Mouse (Mus musculus): ENCODE results near the gene Dck. TPM values are rescaled to one million over a fixed set of nuclear protein-coding genes. Genes with fewer than 3 reads are reported as not detected.
A peak's percentile ranks its signal among the peaks of the same experiment; 100 is the strongest.
"Not testable (repeated sequence)": the region's sequence is repeated elsewhere in the genome, so short reads cannot be mapped to it uniquely, and the experiment has no call there.

The Dck gene
- polyA plus RNA-seq (2015; fragmentation: Nextera tagmentation; extraction: Ambion mirVana), result 36.0 and 37.6 TPM in 2 replicates

DNA sequence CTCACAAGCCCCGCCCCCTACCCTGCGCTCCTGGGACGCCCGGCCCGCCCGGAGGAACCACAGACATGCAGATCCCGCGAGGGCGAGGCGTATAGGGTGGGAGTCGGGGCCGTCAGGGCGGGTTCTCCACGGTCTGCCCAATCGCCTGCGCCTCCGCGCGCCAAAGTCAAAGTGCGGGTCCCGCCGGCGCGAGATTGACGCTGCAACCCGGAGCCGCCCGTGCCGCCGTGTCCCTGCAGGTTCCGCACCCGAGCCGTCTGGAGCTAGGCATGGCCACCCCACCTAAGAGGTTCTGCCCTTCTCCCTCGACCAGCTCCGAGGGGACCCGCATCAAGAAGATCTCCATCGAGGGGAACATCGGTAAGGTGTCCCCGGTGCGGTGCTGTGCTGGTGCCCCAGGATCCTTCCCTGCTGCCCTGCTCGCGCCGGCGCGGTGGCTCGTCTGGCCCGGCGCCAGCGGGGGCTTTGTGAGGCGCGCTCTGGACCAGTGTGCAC lies at the start of gene Dck:
Dck (plus strand) TSS at position 10 of the 495 bp plus-strand sequence.
- Histone ChIP-seq H3K27me3 (no peaks in the 10 kb centered on the region), H3K4me2 (peak within 1 kb of the TSS; percentile 57), H3K27ac (peak within 1 kb of the TSS; percentile 87), H3K4me3 (peak within 1 kb of the TSS; percentile 70), H3K4me1 (peaks cover 8% of the 10 kb centered on the region), H3K36me3 (peaks cover 6% of the 10 kb centered on the region), H3K9ac (peak within 1 kb of the TSS; percentile 64), H3K9me3 (no peaks in the 10 kb centered on the region)
- under 1% methylated on average over 51 of the region's 51 CpGs for WGBS
- peak; percentile 99 for ATAC-seq (ENCODE audit: insufficient number of reproducible peaks, low FRiP score, low TSS enrichment, low read depth)

DNA sequence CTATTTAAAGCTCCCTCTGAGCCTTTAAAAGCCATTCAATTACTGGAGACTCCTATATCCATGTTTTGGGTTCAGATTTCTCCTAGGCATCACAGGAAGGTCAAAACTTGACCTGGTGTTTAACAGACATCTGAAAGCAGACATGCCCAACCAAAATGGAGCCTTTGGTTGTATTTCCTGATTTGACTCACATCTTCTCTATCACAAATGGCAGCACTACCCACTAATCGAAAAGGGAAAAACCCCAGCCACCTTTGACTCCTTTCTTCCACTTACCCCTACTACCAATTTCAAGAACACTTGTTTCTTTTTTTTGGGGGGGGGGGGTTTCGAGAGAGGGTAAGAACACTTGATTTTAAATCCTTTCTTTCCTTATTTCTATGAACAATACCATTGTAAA lies 47.8 kb upstream of the Dck start:
- H3K27me3 ChIP-seq, result no peaks in the 10 kb centered on the region
- H3K4me3 ChIP-seq, result no peak overlapping the region
- 76% methylated on average over 2 of the region's 2 CpGs for WGBS
- no peak overlapping the region for H3K27ac ChIP-seq
- no peaks in the 10 kb centered on the region for H3K9me3 ChIP-seq
- no peak for ATAC-seq (ENCODE audit: insufficient number of reproducible peaks, low FRiP score, low TSS enrichment, low read depth)
- peaks cover 12% of the 10 kb centered on the region for H3K4me1 ChIP-seq
- H3K4me2 ChIP-seq, result no peak overlapping the region
- no peak overlapping the region for H3K9ac ChIP-seq
- no peaks in the 10 kb centered on the region for H3K36me3 ChIP-seq

DNA sequence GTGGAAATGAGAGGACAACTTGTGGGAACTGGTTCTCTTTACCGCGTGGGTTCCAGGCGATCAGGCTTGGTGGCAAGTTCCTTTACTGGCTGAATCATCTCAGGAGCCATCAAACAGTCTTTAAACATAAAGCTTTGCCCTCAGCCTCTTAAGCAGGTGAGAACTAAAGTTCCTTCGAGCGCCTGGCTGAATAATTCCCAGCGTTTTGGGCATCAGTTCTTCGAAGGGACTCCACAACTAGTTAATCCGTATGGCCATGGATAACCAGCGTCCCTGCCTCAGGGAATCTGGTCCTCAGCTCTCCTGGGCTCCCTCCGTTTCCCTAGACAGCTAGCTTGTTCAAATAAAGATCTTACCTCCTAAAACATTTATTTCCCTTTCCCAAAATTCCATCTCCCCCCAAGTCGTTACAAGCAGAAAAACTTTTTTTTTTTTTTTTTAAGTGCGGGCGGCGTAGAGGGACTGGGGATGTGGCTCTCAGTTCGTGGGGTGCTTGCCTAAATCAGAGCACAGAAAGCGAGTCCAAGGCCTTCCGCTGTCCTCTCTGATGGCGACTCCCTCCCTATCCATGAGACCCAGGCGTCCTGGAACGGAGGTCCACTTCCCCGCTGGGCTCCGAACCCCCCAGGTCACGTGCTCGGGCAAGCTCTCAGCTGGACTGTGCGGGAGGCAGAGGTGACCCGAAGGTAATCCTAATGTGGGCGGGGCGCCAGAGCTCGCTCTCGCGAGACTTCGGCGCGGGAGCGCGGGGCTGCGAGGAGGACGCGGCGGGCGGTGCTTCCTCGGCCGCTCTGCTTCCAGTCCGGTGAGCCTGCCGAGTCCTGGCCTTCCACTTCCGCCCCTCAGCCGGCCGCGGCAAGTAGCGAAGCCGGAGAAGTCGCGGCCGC lies 44.4 kb upstream of the Dck start, which contains the start of gene Mob1b:
Mob1b (plus strand) TSS at position 740 of the 887 bp plus-strand sequence.
- ATAC-seq (ENCODE audit: insufficient number of reproducible peaks, low FRiP score, low TSS enrichment, low read depth), result peak; percentile 96
- under 1% methylated on average over 52 of the region's 54 CpGs for WGBS
- Histone ChIP-seq H3K4me2 (peak within 1 kb of the TSS; percentile 83), H3K9me3 (no peaks in the 10 kb centered on the region), H3K4me3 (peak within 1 kb of the TSS; percentile 100), H3K36me3 (no peaks in the 10 kb centered on the region), H3K27ac (peak within 1 kb of the TSS; percentile 94), H3K27me3 (no peaks in the 10 kb centered on the region), H3K9ac (peak within 1 kb of the TSS; percentile 89), H3K4me1 (peaks cover 19% of the 10 kb centered on the region)

DNA sequence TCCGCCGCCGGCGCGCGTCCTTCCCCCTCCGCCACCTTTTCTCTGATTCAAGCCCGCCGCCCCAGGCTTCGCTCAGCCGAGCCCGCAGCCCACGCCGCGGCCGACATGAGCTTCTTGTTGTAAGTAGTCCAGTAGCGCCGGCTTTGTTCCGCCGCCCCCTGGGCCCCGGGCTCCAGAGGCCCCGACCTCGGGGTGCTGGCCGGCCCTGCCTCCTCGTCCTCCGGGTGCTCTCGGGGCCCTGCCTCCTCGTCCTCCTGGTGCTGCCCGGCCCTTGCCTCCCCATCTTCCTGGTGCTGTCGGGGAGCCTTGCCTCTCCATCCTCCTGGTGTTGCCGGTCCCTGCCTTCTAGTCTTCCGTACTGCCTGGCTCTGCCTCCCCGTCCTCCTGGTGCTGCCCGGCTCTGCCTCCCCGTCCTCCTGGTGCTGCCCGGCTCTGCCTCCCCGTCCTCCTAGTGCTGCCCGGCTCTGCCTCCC lies 43.8 kb upstream of the Dck start:
- Histone ChIP-seq H3K27ac (peak overlapping the region; percentile 94), H3K4me1 (peaks cover 19% of the 10 kb centered on the region), H3K27me3 (no peaks in the 10 kb centered on the region), H3K36me3 (no peaks in the 10 kb centered on the region), H3K9me3 (no peaks in the 10 kb centered on the region), H3K9ac (peak overlapping the region; percentile 89), H3K4me3 (peak overlapping the region; percentile 100), H3K4me2 (peak overlapping the region; percentile 83)
- under 1% methylated on average over 37 of the region's 38 CpGs for WGBS
- peak; percentile 60 for ATAC-seq (ENCODE audit: insufficient number of reproducible peaks, low FRiP score, low TSS enrichment, low read depth)

DNA sequence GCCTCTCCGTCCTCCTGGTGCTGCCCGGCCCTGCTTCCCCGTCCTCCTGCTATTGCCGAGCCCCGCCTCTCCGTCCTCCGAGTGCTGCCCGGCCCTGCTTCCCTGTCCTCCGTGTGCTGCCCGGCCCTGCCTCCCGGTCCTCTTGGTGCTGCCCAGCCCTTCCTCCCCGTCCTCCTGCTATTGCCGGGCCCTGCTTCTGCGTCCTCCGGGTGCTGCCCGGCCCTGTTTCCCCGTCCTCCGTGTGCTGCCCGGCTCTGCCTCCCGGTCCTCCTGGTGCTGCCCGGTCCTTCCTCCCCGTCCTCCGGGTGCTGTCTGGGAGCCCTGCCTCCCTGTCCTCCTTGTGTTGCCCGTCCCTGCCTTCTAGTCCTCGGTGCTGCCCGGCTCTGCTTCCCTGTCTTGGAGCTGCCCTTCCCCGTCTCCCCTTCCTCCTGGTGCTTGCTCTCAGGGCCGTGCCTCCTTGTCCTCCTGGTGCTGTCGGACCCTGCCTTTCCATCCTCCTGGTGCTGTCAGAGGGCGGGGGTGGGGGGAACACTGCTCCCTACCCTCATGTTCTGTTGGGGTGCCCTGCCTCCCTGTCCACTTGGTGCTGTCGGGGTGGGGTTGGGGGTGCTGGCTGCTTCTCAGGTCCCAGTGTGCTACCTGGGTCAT lies 43.1 kb upstream of the Dck start:
- Histone ChIP-seq H3K36me3 (no peaks in the 10 kb centered on the region), H3K9me3 (no peaks in the 10 kb centered on the region), H3K4me2 (peak overlapping the region; percentile 83), H3K4me1 (peaks cover 19% of the 10 kb centered on the region), H3K27me3 (no peaks in the 10 kb centered on the region), H3K27ac (no peak overlapping the region), H3K4me3 (peak overlapping the region; percentile 100), H3K9ac (peak overlapping the region; percentile 89)
- ATAC-seq (ENCODE audit: insufficient number of reproducible peaks, low FRiP score, low TSS enrichment, low read depth), result no peak
- 1% methylated on average over 31 of the region's 31 CpGs for WGBS

DNA sequence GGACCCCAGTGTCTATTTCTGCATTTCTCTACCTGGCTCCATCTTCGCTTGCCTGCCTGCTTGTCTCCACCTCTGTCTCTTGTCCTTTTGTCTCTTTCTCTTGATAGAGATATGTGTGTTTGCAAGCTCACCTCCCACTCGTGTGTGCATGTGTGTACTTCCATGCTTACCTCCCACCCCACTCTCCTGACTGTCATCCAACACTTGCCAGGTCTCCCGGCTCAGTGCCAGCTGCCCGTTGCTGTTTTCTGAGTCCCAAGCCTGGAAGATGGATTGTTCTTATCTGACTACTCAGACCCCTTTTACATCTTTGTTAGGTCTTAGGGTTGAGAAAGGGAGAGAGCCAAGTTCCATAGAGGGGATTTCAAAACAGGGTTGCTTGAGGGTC lies 42.6 kb upstream of the Dck start:
- peaks cover 19% of the 10 kb centered on the region for H3K4me1 ChIP-seq
- H3K9ac ChIP-seq, result peak overlapping the region; percentile 89; the same call in 1 of the 2 replicates
- no peak overlapping the region for H3K27ac ChIP-seq
- no peaks in the 10 kb centered on the region for H3K27me3 ChIP-seq
- 21% methylated on average over 4 of the region's 4 CpGs for WGBS
- H3K4me3 ChIP-seq, result peak overlapping the region; percentile 100
- no peaks in the 10 kb centered on the region for H3K9me3 ChIP-seq
- H3K36me3 ChIP-seq, result no peaks in the 10 kb centered on the region
- ATAC-seq (ENCODE audit: insufficient number of reproducible peaks, low FRiP score, low TSS enrichment, low read depth), result no peak
- peak overlapping the region; percentile 83 for H3K4me2 ChIP-seq

DNA sequence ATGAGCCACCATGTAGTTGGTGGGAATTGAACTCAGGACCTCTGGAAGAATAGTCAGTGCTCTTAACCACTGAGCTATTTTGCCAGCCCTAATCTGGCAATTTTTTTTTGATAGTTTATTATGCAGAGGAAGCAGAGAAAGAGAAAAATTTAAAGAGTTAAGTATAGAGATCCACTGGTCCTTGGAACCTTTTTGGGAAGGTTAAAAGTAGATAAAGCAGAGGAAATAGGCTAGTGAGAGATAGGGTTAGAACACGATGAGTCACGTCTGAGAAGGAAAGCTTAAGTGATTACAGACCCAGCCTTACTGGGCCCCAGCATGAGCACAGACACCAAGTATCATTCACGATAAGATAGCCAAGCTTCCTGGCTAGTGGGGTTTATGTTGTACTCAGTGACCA lies 40.8 kb upstream of the Dck start:
- Histone ChIP-seq H3K36me3 (no peaks in the 10 kb centered on the region), H3K9me3 (no peaks in the 10 kb centered on the region), H3K4me3 (no peak overlapping the region), H3K9ac (no peak overlapping the region), H3K4me2 (no peak overlapping the region), H3K27ac (no peak overlapping the region), H3K27me3 (no peaks in the 10 kb centered on the region), H3K4me1 (peaks cover 19% of the 10 kb centered on the region)
- no peak for ATAC-seq (ENCODE audit: insufficient number of reproducible peaks, low FRiP score, low TSS enrichment, low read depth)
- WGBS, result 59% methylated on average over 3 of the region's 3 CpGs

DNA sequence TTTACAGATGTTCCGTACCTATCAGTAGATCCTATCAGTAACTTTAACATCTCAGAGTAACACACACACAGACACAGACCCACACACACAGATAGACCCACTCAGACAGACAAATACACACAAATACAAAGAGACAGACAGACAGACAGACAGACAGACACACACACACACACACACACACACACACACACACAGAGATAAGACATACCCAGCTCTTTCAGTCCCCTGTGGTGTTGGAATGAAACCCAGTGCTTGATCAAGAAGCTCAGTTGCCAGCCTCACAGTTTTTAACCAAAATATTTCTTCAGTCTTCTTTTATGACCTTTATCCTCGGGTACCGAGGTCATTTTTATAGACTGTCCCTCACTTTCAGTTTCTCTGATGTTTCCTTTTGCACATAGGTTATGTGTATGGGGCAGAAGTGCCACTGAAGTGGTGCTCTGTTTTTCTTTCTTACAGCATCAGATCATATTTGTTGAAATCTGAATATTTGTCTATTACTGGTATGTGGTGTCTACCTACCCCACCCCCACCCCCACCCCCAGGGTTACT lies 37.1 kb upstream of the Dck start:
- ATAC-seq (ENCODE audit: insufficient number of reproducible peaks, low FRiP score, low TSS enrichment, low read depth), result no peak
- H3K27me3 ChIP-seq, result no peaks in the 10 kb centered on the region
- no peak overlapping the region for H3K27ac ChIP-seq
- no peak overlapping the region for H3K9ac ChIP-seq
- H3K4me1 ChIP-seq, result peaks cover under 1% of the 10 kb centered on the region
- no peaks in the 10 kb centered on the region for H3K9me3 ChIP-seq
- H3K4me2 ChIP-seq, result no peak overlapping the region
- H3K36me3 ChIP-seq, result no peaks in the 10 kb centered on the region
- no peak overlapping the region for H3K4me3 ChIP-seq
- WGBS, result 69% methylated on average over 3 of the region's 3 CpGs

DNA sequence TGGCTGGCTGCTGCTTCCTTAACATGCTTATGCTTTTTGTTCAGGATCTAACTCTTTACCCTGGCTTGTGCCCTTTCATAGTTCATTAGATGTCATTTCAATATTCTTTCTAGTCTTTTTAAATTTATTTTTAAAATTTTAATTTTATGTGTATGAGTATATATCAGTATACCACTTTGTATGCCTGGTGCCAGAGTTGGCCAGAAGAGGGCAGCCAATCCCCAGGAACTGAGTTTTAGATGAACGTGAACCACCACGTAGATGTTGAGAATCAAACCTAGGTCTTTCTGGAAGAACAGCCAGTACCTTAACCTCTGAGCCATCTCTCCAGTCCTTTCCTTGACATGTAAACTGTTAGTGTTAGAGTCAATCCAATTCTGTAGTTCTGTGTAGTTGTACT lies 30.0 kb upstream of the Dck start:
- no peak for ATAC-seq (ENCODE audit: insufficient number of reproducible peaks, low FRiP score, low TSS enrichment, low read depth)
- H3K9me3 ChIP-seq, result no peaks in the 10 kb centered on the region
- H3K4me3 ChIP-seq, result no peak overlapping the region
- no peaks in the 10 kb centered on the region for H3K4me1 ChIP-seq
- H3K27me3 ChIP-seq, result no peaks in the 10 kb centered on the region
- no peak overlapping the region for H3K27ac ChIP-seq
- H3K9ac ChIP-seq, result no peak overlapping the region
- no peaks in the 10 kb centered on the region for H3K36me3 ChIP-seq
- no peak overlapping the region for H3K4me2 ChIP-seq
- 92% methylated on average over 2 of the region's 2 CpGs for WGBS

DNA sequence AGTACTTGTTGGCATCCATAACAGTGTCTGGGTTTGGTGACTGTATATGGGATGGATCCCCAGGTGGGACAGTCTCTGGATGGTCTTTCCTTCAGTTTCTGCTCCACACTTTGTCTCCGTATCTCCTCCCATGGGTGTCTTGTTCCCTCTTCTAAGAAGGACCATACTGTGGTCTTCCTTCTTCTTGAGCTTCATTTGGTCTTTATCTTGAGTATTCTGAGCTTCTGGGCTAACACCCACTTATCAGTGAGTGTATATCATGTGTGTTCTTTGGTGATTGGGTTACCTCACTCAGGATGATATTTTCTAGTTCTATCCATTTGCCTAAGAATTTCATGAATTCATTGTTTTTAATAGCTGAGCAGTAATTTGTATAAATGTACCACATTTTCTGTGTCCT lies 23.7 kb upstream of the Dck start:
- WGBS, result 100% methylated on average over 1 of the region's 1 CpGs
- not testable (repeated sequence) for H3K9ac ChIP-seq

DNA sequence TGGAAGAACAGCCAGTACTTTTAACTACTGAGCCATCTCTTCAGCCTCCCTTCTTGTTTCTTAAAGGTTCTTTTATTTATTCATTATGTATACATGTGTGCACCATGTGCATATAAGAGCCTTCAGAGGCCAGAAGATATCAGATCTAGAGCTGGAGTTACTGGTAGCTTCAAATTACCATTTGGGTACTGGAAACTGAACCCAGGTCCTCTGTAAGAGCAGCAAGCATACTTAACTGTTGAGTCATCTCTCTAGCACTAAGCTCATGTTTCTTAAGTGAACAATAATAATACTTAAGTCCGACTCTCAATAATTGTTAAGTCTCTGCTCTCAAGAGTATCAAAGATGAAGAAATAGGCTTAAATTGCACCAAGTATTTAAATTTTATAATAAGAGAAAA lies 17.0 kb upstream of the Dck start:
- WGBS, result 66% methylated on average over 1 of the region's 1 CpGs

More for the DNA sequence above, 23.7 kb upstream of the Dck start:
- ATAC-seq (ENCODE audit: insufficient number of reproducible peaks, low FRiP score, low TSS enrichment, low read depth); H3K36me3 ChIP-seq; H3K27ac ChIP-seq; H3K4me1 ChIP-seq; H3K4me3 ChIP-seq; H3K27me3 ChIP-seq; H3K9me3 ChIP-seq; H3K4me2 ChIP-seq: not testable (repeated sequence)

More for the DNA sequence above, 17.0 kb upstream of the Dck start:
- Histone ChIP-seq H3K9me3 (no peaks in the 10 kb centered on the region), H3K9ac (no peak overlapping the region), H3K4me2 (no peak overlapping the region), H3K27me3 (no peaks in the 10 kb centered on the region), H3K36me3 (peaks cover 6% of the 10 kb centered on the region; the same call in 1 of the 2 replicates), H3K4me1 (no peaks in the 10 kb centered on the region), H3K4me3 (no peak overlapping the region), H3K27ac (no peak overlapping the region)
- no peak for ATAC-seq (ENCODE audit: insufficient number of reproducible peaks, low FRiP score, low TSS enrichment, low read depth)

Data from limb, embryonic 15.5 days (tissue).